Mouse (Mus musculus) gastrocnemius, adult 2 months (tissue): ENCODE results near the gene Hdac9. TPM values are rescaled to one million over a fixed set of nuclear protein-coding genes. Genes with fewer than 3 reads are reported as not detected.

Source experiments
- DNase-seq: peaks from one replicate; pipeline ENCODE4 v3.0.0; 2022
- H3K27ac ChIP-seq: fragments of 200-600 bp; 2 replicates; pipeline ENCODE4 v1.8.1; 2022; ENCODE audit warnings: mild to moderate bottlenecking
- H3K4me3 ChIP-seq: fragments of 200-600 bp; 2 replicates; pipeline ENCODE4 v1.8.1; 2022; ENCODE audit warnings: mild to moderate bottlenecking, moderate library complexity
- CTCF ChIP-seq: fragments of 200-600 bp; IDR thresholded peaks from 2 replicates; pipeline ENCODE4 v1.8.1; 2022; ENCODE audit warnings: antibody characterized with exemption, mild to moderate bottlenecking, moderate library complexity
- intact Hi-C: fragments of 180-260 bp; cut with DNase I; formaldehyde crosslinking; loops from one replicate; pipeline ENCODE4 v1.15.1; 2025
- total RNA-seq, 2 experiments: library from RNA; stranded (reverse); gene quantifications; 2 replicates each; pipeline ENCODE4 v1.2.3; 2021

Gene Hdac9
- total RNA-seq, 2 experiments from 2014 or later = 3.4 to 13.2 TPM

- H3K4me3 ChIP-seq = no peak overlapping the region
- intact Hi-C loops = no loop called here
- no peak for DNase-seq
- TF ChIP-seq CTCF = no peak
- H3K27ac ChIP-seq = no peak overlapping the region; the same call in 1 of the 2 replicates
Measured at GRCm38 (mm10) chr12:34797389-34797788, 119.5 kb downstream of the Hdac9 start.

- Histone ChIP-seq H3K4me3 (no peak overlapping the region), H3K27ac (no peak overlapping the region)
- DNase-seq = no peak
- intact Hi-C loops = no loop called here
- TF ChIP-seq CTCF = no peak
Measured at GRCm38 (mm10) chr12:34795487-34795886, 121.4 kb downstream of the Hdac9 start.

GRCm38 (mm10) chr12:34792113-34792452, 124.8 kb downstream of the Hdac9 start:
- intact Hi-C loops = no loop called here
- H3K27ac ChIP-seq = no peak overlapping the region
- no peak overlapping the region for H3K4me3 ChIP-seq
- DNase-seq = no peak
- no peak for TF ChIP-seq CTCF

- intact Hi-C loops = no loop called here
- DNase-seq = no peak
- Histone ChIP-seq H3K4me3 (no peak overlapping the region), H3K27ac (no peak overlapping the region)
- no peak for TF ChIP-seq CTCF
Measured at GRCm38 (mm10) chr12:34791213-34792112, 125.4 kb downstream of the Hdac9 start.

GRCm38 (mm10) chr12:34789031-34789982, 127.6 kb downstream of the Hdac9 start:
- Histone ChIP-seq H3K4me3 (no peak overlapping the region), H3K27ac (no peak overlapping the region)
- no peak for TF ChIP-seq CTCF
- intact Hi-C loops = no loop called here
- DNase-seq = no peak

- DNase-seq = no peak
- no peak overlapping the region for H3K27ac ChIP-seq
- no peak for TF ChIP-seq CTCF
- intact Hi-C loops = no loop called here
- H3K4me3 ChIP-seq = no peak overlapping the region
Measured at GRCm38 (mm10) chr12:34787380-34787779, 129.5 kb downstream of the Hdac9 start.

- intact Hi-C loops = no loop called here
- Histone ChIP-seq H3K27ac (no peak overlapping the region), H3K4me3 (no peak overlapping the region)
- no peak for TF ChIP-seq CTCF
- no peak for DNase-seq
Measured at GRCm38 (mm10) chr12:34783574-34783973, 133.3 kb downstream of the Hdac9 start.

- TF ChIP-seq CTCF = no peak
- intact Hi-C loops = no loop called here
- H3K4me3 ChIP-seq = no peak overlapping the region
- H3K27ac ChIP-seq = no peak overlapping the region
- DNase-seq = no peak
Measured at GRCm38 (mm10) chr12:34779368-34779957, 137.4 kb downstream of the Hdac9 start.

GRCm38 (mm10) chr12:34776170-34776569, 140.7 kb downstream of the Hdac9 start:
- intact Hi-C loops = no loop called here
- DNase-seq = no peak
- Histone ChIP-seq H3K4me3 (no peak overlapping the region), H3K27ac (no peak overlapping the region)
- no peak for TF ChIP-seq CTCF

- Histone ChIP-seq H3K4me3 (no peak overlapping the region), H3K27ac (no peak overlapping the region)
- TF ChIP-seq CTCF = no peak
- intact Hi-C loops = no loop called here
- no peak for DNase-seq
Measured at GRCm38 (mm10) chr12:34774071-34774470, 142.8 kb downstream of the Hdac9 start.

- no peak overlapping the region for H3K27ac ChIP-seq
- H3K4me3 ChIP-seq = no peak overlapping the region
- DNase-seq = no peak
- TF ChIP-seq CTCF = no peak
- intact Hi-C loops = no loop called here
Measured at GRCm38 (mm10) chr12:34767226-34767775, 149.6 kb downstream of the Hdac9 start.

- DNase-seq = no peak
- no peak overlapping the region for H3K27ac ChIP-seq
- TF ChIP-seq CTCF = no peak
- H3K4me3 ChIP-seq = no peak overlapping the region
- intact Hi-C loops = no loop called here
Measured at GRCm38 (mm10) chr12:34747266-34747665, 169.6 kb downstream of the Hdac9 start.

GRCm38 (mm10) chr12:34725204-34725603, 191.7 kb downstream of the Hdac9 start:
- no peak overlapping the region for H3K27ac ChIP-seq
- DNase-seq = no peak
- TF ChIP-seq CTCF = no peak
- no peak overlapping the region for H3K4me3 ChIP-seq
- intact Hi-C loops = no loop called here
